21 mouse cellular contexts compared by ENCODE assay signal in the genomic region with DNA sequence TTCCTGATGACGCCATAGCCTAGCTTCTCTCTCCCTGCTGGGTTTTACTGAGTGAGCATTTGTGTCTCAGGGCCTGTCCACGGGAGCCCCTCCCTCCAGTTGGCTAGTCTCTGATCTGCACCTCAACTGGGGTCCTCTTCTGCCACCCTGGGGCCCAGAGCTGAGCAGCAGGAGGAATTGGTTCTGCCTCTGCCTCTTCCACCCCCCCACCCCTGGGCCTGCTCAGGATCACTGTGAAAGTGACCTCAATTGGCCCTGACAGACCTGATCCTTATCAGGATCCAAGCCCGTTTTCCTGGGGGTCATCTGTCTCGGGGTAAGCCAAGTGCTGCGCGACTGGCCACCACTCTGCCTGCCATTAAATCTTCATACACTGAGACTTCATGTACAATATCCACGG. TPM values are rescaled to one million over a fixed set of nuclear protein-coding genes. Genes with fewer than 3 reads are reported as not detected.
"Had no signal": no experiment of that assay in that cellular context is flagged by ENCODE, and none has a peak within 500 bp of the region (broad histone marks: within the 10 kb centered on the region; RNA-seq: fewer than 3 reads in every experiment).

No protein-coding gene starts in this region.

- DNase-seq: kidney, postnatal 10 days; kidney, postnatal 36 days; layer of hippocampus, postnatal 36 days; left cerebral cortex, postnatal 4 days; lung, adult 18-20 months; lung, postnatal 10 days; lung, postnatal 36 days; thymus, adult 18-20 months; thymus, postnatal 36 days had no signal

- H3K36me3 ChIP-seq: limb, embryonic 12.5 days; limb, embryonic 15.5 days; liver, embryonic 12.5 days; liver, embryonic 15.5 days; lung, embryonic 15.5 days; midbrain, embryonic 10.5 days; midbrain, embryonic 13.5 days; neural tube, embryonic 13.5 days had no signal

- H3K27ac ChIP-seq: limb, embryonic 12.5 days; limb, embryonic 15.5 days; liver, embryonic 12.5 days; liver, embryonic 15.5 days; lung, embryonic 15.5 days; midbrain, embryonic 10.5 days; midbrain, embryonic 13.5 days; neural tube, embryonic 13.5 days had no signal

- H3K9me3 ChIP-seq: limb, embryonic 12.5 days; limb, embryonic 15.5 days; liver, embryonic 12.5 days; liver, embryonic 15.5 days; lung, embryonic 15.5 days; megakaryocyte, embryonic 14.5 days; midbrain, embryonic 10.5 days; midbrain, embryonic 13.5 days; neural tube, embryonic 13.5 days had no signal

- H3K27me3 ChIP-seq: liver, embryonic 15.5 days; lung, embryonic 15.5 days; midbrain, embryonic 13.5 days had no signal

- H3K4me3 ChIP-seq: limb, embryonic 12.5 days; limb, embryonic 15.5 days; liver, embryonic 12.5 days; liver, embryonic 15.5 days; lung, embryonic 15.5 days; megakaryocyte, embryonic 14.5 days; midbrain, embryonic 10.5 days; midbrain, embryonic 13.5 days; myocyte; neural tube, embryonic 13.5 days had no signal

- H3K4me1 ChIP-seq: limb, embryonic 12.5 days; limb, embryonic 15.5 days; liver, embryonic 12.5 days; liver, embryonic 15.5 days; lung, embryonic 15.5 days; midbrain, embryonic 10.5 days; midbrain, embryonic 13.5 days; neural tube, embryonic 13.5 days had no signal

RNA-seq across cellular contexts. Expression of a gene that starts 20.5 kb away (rescaled TPM):
- total RNA-seq: monocyte, adult 5-6 weeks; neutrophil, adult 5-6 weeks had no signal
